Mouse (Mus musculus): ENCODE data around the gene Wrnip1.

GRCm38 (mm10) chr13:32841349-32841748 is 39.5 kb downstream of the Wrnip1 start:
- TF ChIP-seq EP300 (IDR thresholded peaks at IDR 0.05; ENCODE audit: low read depth) (no peak), CTCF (IDR thresholded peaks at IDR 0.05; ENCODE audit: low read depth) (no peak)
